Mouse (Mus musculus): ENCODE measurements around the gene Phldb2. TPM values are rescaled to one million over a fixed set of nuclear protein-coding genes. Genes with fewer than 3 reads are reported as not detected.

The Phldb2 gene
- polyA plus RNA-seq, 1 experiment: 4.7 TPM

- no peak for DNase-seq
- no peak overlapping the region for H3K4me3 ChIP-seq (replicated peaks; ENCODE audit: insufficient read depth, low read depth, low read length)
- WGBS: 66% methylated on average over 8 of the region's 8 CpGs
- no peak overlapping the region for H3K27ac ChIP-seq (ENCODE audit: insufficient read depth, low read length)
- no peaks in the 10 kb centered on the region for H3K27me3 ChIP-seq (ENCODE audit: control insufficient read depth, insufficient read depth, low read length)
- no peaks in the 10 kb centered on the region for H3K4me1 ChIP-seq (ENCODE audit: control insufficient read depth, insufficient read depth, low read length)
- no peak for TF ChIP-seq CTCF (IDR thresholded peaks at IDR 0.05; ENCODE audit: borderline replicate concordance, insufficient read depth, low read depth, low read length)
- no peak for TF ChIP-seq POLR2A (IDR thresholded peaks at IDR 0.05; ENCODE audit: borderline replicate concordance, insufficient read depth, low read length)
These were observed 33.8 kb downstream of the Phldb2 start for GRCm38 (mm10) chr16:45919572-45919971.

DNA sequence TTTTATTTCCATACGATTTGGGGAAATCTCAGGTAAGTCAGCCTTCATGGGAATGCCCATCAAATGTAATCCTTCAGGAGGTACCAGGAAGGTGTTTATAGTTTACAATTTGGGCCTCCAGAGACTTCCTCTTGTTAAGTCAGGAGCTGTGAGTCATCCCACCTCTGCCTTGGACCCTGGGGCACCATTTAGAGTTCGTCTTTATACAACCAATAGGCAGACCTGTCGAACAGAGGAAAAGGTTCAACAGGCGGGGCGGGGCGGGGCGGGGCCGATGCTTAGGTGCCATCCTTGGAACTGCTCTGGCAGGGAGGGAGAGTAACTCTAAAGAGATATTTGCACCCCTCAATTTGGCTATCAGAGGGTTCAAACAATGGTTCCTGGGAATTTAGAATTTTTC lies 49.8 kb downstream of the Phldb2 start:
- no peaks in the 10 kb centered on the region for H3K4me1 ChIP-seq (ENCODE audit: control insufficient read depth, insufficient read depth, low read length)
- H3K27me3 ChIP-seq (ENCODE audit: control insufficient read depth, insufficient read depth, low read length): no peaks in the 10 kb centered on the region
- H3K4me3 ChIP-seq (replicated peaks; ENCODE audit: insufficient read depth, low read depth, low read length): no peak overlapping the region
- H3K27ac ChIP-seq (ENCODE audit: insufficient read depth, low read length): no peak overlapping the region
- no peak for TF ChIP-seq POLR2A (IDR thresholded peaks at IDR 0.05; ENCODE audit: borderline replicate concordance, insufficient read depth, low read length)
- TF ChIP-seq CTCF (IDR thresholded peaks at IDR 0.05; ENCODE audit: borderline replicate concordance, insufficient read depth, low read depth, low read length): no peak
- WGBS: 88% methylated on average over 8 of the region's 8 CpGs
- DNase-seq: no peak

DNA sequence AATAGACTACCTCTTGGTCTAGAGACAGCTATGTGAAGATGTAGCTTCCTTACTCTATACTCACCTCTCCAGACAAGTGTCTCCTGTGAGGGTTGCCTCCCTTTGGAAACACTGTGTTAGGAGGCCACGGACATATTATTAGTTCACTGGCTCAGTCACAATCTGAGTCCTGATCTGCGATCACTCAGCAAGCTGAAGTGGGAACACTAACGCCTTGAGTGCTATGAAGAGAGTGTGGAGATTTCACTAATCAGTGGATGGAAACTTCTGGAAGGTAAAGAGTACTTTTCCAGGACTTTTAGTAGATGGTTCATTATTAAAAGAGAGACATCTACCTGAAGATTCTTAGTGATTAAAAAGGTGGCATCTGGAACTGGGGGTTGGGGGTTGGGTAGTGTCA lies 54.9 kb downstream of the Phldb2 start:
- no peak for TF ChIP-seq POLR2A (IDR thresholded peaks at IDR 0.05; ENCODE audit: borderline replicate concordance, insufficient read depth, low read length)
- no peak for TF ChIP-seq CTCF (IDR thresholded peaks at IDR 0.05; ENCODE audit: borderline replicate concordance, insufficient read depth, low read depth, low read length)
- DNase-seq: no peak
- no peaks in the 10 kb centered on the region for H3K27me3 ChIP-seq (ENCODE audit: control insufficient read depth, insufficient read depth, low read length)
- no peaks in the 10 kb centered on the region for H3K4me1 ChIP-seq (ENCODE audit: control insufficient read depth, insufficient read depth, low read length)
- no peak overlapping the region for H3K27ac ChIP-seq (ENCODE audit: insufficient read depth, low read length)
- no peak overlapping the region for H3K4me3 ChIP-seq (replicated peaks; ENCODE audit: insufficient read depth, low read depth, low read length)
- 88% methylated on average over 3 of the region's 3 CpGs for WGBS

GRCm38 (mm10) chr16:45896587-45896986 lies 56.8 kb downstream of the Phldb2 start:
- TF ChIP-seq POLR2A (IDR thresholded peaks at IDR 0.05; ENCODE audit: borderline replicate concordance, insufficient read depth, low read length) (no peak), CTCF (IDR thresholded peaks at IDR 0.05; ENCODE audit: borderline replicate concordance, insufficient read depth, low read depth, low read length) (no peak)
- Histone ChIP-seq H3K4me3 (replicated peaks; ENCODE audit: insufficient read depth, low read depth, low read length) (no peak overlapping the region), H3K27me3 (ENCODE audit: control insufficient read depth, insufficient read depth, low read length) (no peaks in the 10 kb centered on the region), H3K4me1 (ENCODE audit: control insufficient read depth, insufficient read depth, low read length) (no peaks in the 10 kb centered on the region), H3K27ac (ENCODE audit: insufficient read depth, low read length) (no peak overlapping the region)
- no peak for DNase-seq
- 71% methylated on average over 2 of the region's 2 CpGs for WGBS

- H3K4me1 ChIP-seq (ENCODE audit: control insufficient read depth, insufficient read depth, low read length): no peaks in the 10 kb centered on the region
- H3K27me3 ChIP-seq (ENCODE audit: control insufficient read depth, insufficient read depth, low read length): no peaks in the 10 kb centered on the region
- no peak overlapping the region for H3K4me3 ChIP-seq (replicated peaks; ENCODE audit: insufficient read depth, low read depth, low read length)
- no peak overlapping the region for H3K27ac ChIP-seq (ENCODE audit: insufficient read depth, low read length)
- DNase-seq: no peak
- TF ChIP-seq POLR2A (IDR thresholded peaks at IDR 0.05; ENCODE audit: borderline replicate concordance, insufficient read depth, low read length): no peak
- no peak for TF ChIP-seq CTCF (IDR thresholded peaks at IDR 0.05; ENCODE audit: borderline replicate concordance, insufficient read depth, low read depth, low read length)
- WGBS: 88% methylated on average over 5 of the region's 5 CpGs
These were observed 58.4 kb downstream of the Phldb2 start for GRCm38 (mm10) chr16:45894998-45895397.

- H3K4me3 ChIP-seq (replicated peaks; ENCODE audit: insufficient read depth, low read depth, low read length): no peak overlapping the region
- no peak for DNase-seq
- H3K27ac ChIP-seq (ENCODE audit: insufficient read depth, low read length): no peak overlapping the region
- no peaks in the 10 kb centered on the region for H3K4me1 ChIP-seq (ENCODE audit: control insufficient read depth, insufficient read depth, low read length)
- no peaks in the 10 kb centered on the region for H3K27me3 ChIP-seq (ENCODE audit: control insufficient read depth, insufficient read depth, low read length)
- TF ChIP-seq POLR2A (IDR thresholded peaks at IDR 0.05; ENCODE audit: borderline replicate concordance, insufficient read depth, low read length) (no peak), CTCF (IDR thresholded peaks at IDR 0.05; ENCODE audit: borderline replicate concordance, insufficient read depth, low read depth, low read length) (no peak)
- 87% methylated on average over 2 of the region's 2 CpGs for WGBS
These were observed 59.6 kb downstream of the Phldb2 start for GRCm38 (mm10) chr16:45893796-45894195.

GRCm38 (mm10) chr16:45892928-45893327 lies 60.5 kb downstream of the Phldb2 start:
- WGBS: 52% methylated on average over 1 of the region's 1 CpGs
- TF ChIP-seq CTCF (IDR thresholded peaks at IDR 0.05; ENCODE audit: borderline replicate concordance, insufficient read depth, low read depth, low read length): no peak
- TF ChIP-seq POLR2A (IDR thresholded peaks at IDR 0.05; ENCODE audit: borderline replicate concordance, insufficient read depth, low read length): no peak
- no peak overlapping the region for H3K27ac ChIP-seq (ENCODE audit: insufficient read depth, low read length)
- no peaks in the 10 kb centered on the region for H3K27me3 ChIP-seq (ENCODE audit: control insufficient read depth, insufficient read depth, low read length)
- no peak for DNase-seq
- no peaks in the 10 kb centered on the region for H3K4me1 ChIP-seq (ENCODE audit: control insufficient read depth, insufficient read depth, low read length)
- no peak overlapping the region for H3K4me3 ChIP-seq (replicated peaks; ENCODE audit: insufficient read depth, low read depth, low read length)

DNA sequence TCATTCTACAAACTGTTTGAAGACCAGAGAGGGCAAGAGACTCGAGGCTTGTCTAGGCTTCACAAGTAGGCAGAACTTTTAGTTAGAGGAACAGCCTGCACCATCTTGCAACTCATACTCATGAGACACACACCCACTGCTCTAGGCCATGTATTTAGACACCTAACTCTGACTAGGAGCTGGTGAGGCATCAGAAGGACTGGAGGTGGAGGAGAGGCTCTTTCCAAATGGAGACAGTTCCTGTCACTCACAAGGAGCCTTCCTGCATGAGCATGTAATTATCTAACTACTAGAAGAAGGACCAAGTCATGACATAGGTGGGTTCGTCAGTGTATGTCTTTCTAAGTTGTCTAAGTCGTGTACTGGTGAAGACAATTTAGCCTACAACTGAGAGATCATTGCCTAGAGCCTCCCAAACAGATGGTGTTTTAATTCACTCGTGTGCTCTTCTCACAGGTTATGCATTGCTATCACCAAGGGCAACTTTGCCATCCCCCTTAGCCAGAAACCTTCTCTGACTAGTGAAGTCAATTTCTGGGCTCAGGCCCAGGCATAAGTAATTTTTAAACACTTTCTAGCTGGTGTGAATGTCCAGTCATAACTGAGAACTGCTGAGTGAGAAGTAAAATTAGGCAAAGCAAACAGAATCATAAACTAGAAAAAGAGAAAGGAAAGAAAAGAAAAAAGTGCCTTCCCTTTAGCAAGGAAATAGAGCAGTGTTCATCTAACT lies 62.8 kb downstream of the Phldb2 start:
- no peak overlapping the region for H3K27ac ChIP-seq (ENCODE audit: insufficient read depth, low read length)
- 46% methylated on average over 4 of the region's 4 CpGs for WGBS

More for the DNA sequence above, 62.8 kb downstream of the Phldb2 start:
- Histone ChIP-seq H3K4me1 (ENCODE audit: control insufficient read depth, insufficient read depth, low read length) (no peaks in the 10 kb centered on the region), H3K4me3 (replicated peaks; ENCODE audit: insufficient read depth, low read depth, low read length) (no peak overlapping the region), H3K27me3 (ENCODE audit: control insufficient read depth, insufficient read depth, low read length) (no peaks in the 10 kb centered on the region)
- no peak for DNase-seq
- TF ChIP-seq CTCF (IDR thresholded peaks at IDR 0.05; ENCODE audit: borderline replicate concordance, insufficient read depth, low read depth, low read length) (no peak), POLR2A (IDR thresholded peaks at IDR 0.05; ENCODE audit: borderline replicate concordance, insufficient read depth, low read length) (no peak)

All from cerebellum, adult 2 months (tissue).